Mouse (Mus musculus): Measurements from ENCODE around the gene Ebf1. TPM values are rescaled to one million over a fixed set of nuclear protein-coding genes. Genes with fewer than 3 reads are reported as not detected.

The Ebf1 gene
- polyA plus RNA-seq, 1 experiment from 2014 or later: 8.8 TPM

DNA sequence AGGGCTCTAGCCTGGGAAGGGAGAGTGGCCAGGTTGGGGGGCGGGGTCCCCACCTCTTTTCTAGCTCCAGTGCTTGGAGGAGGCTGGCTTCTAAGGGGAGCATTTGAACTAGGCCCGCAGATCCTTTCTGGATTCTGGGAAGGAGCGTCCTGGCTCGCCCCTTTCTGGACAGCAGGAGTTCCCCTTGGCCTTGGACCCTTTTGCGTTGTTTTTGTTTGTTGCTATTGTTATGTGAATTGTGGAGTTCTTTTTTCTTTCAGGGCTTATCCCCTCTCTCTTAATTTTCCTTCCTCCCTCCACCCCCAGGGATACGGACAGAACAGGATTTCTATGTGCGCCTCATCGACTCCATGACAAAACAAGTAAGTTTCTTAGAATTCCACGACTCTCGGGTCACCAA is 4.5 kb downstream of the Ebf1 start:
- DNase-seq (ENCODE audit: low spot score): no peak
- TF ChIP-seq EP300 (IDR thresholded peaks at IDR 0.05) (no peak), CTCF (IDR thresholded peaks at IDR 0.05) (no peak)
- ATAC-seq: no peak
- H3K36me3 ChIP-seq (ENCODE audit: insufficient read depth, low read length): no peaks in the 10 kb centered on the region
- WGBS: 56% methylated on average over 10 of the region's 10 CpGs
- no peaks in the 10 kb centered on the region for H3K4me1 ChIP-seq (ENCODE audit: insufficient read depth, low read depth, low read length)
- H3K4me3 ChIP-seq (ENCODE audit: low read depth, low read length): no peak overlapping the region
- H3K9me3 ChIP-seq (ENCODE audit: low read length): no peaks in the 10 kb centered on the region
- H3K27ac ChIP-seq (ENCODE audit: low read length): no peak overlapping the region
- no peak overlapping the region for H3K9ac ChIP-seq (replicated peaks; ENCODE audit: low read depth)
- H3K27me3 ChIP-seq (replicated peaks; ENCODE audit: insufficient read depth, low read length): peaks cover 34% of the 10 kb centered on the region
- H3K4me2 ChIP-seq (replicated peaks; ENCODE audit: low read depth, low read length): no peak overlapping the region

DNA sequence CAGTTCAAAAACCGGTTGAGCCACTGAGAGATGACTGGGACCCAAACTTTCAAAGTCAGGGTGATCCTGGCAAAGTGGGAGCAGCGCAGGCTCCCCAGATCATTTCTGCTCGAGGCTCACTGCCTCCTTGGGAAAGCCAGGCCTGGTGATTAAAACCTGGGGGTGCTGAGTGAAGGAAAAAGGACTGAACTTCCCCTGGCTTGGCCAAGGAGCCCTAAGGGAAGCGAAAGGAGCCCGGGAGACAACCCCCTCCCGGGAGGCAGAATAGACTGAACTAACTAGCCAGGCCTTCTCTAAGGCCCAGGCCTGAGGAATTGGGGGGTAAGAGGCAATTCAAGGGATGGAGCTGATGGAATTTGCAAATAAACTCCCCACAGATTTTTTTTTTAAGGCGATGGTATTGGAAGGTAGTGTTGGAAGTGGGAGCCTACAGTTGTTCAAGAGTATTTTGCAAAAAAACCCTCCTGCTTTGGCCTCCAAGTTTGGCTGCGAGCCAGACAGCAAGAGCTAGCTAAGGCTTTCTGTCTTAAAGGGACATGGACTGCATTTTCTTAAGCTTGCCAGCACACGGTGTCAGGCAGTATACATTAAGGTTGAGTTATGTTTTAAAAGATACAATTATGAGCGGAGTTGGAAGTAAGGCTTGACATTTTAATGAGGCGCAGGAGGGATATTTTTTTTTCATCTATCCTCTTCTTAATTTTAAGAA is 5.1 kb downstream of the Ebf1 start:
- no peak overlapping the region for H3K4me3 ChIP-seq (ENCODE audit: low read depth, low read length)
- no peaks in the 10 kb centered on the region for H3K36me3 ChIP-seq (ENCODE audit: insufficient read depth, low read length)
- no peak for DNase-seq (ENCODE audit: low spot score)
- no peak overlapping the region for H3K27ac ChIP-seq (ENCODE audit: low read length)
- WGBS: 36% methylated on average over 11 of the region's 11 CpGs
- peaks cover 34% of the 10 kb centered on the region for H3K27me3 ChIP-seq (replicated peaks; ENCODE audit: insufficient read depth, low read length)
- no peak for ATAC-seq
- H3K9me3 ChIP-seq (ENCODE audit: low read length): no peaks in the 10 kb centered on the region
- H3K4me1 ChIP-seq (ENCODE audit: insufficient read depth, low read depth, low read length): no peaks in the 10 kb centered on the region
- TF ChIP-seq EP300 (IDR thresholded peaks at IDR 0.05) (no peak), CTCF (IDR thresholded peaks at IDR 0.05) (no peak)
- H3K9ac ChIP-seq (replicated peaks; ENCODE audit: low read depth): no peak overlapping the region
- no peak overlapping the region for H3K4me2 ChIP-seq (replicated peaks; ENCODE audit: low read depth, low read length)

DNA sequence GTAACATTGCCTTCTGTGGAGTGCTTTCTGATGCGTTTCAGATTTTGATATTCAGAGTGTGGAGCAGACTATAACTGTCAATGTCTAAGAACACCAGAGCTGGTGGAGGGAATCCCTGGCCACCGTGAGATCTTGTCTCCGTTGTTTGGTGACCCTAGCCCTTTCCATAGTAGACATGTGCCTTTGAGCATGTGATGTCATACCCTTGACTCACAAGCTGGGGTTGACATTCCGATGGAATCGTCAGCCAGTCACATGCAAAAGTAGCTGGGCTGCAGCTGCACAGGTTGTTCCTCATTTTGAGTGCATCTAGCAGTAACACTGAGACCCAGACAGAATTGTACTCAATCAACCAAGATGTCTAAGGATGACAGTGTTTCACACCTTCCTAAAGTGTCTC is 7.4 kb downstream of the Ebf1 start:
- no peak for ATAC-seq
- Histone ChIP-seq H3K9ac (replicated peaks; ENCODE audit: low read depth) (no peak overlapping the region), H3K4me2 (replicated peaks; ENCODE audit: low read depth, low read length) (no peak overlapping the region), H3K27ac (ENCODE audit: low read length) (no peak overlapping the region), H3K4me1 (ENCODE audit: insufficient read depth, low read depth, low read length) (no peaks in the 10 kb centered on the region), H3K9me3 (ENCODE audit: low read length) (no peaks in the 10 kb centered on the region), H3K27me3 (replicated peaks; ENCODE audit: insufficient read depth, low read length) (peaks cover 26% of the 10 kb centered on the region), H3K36me3 (ENCODE audit: insufficient read depth, low read length) (no peaks in the 10 kb centered on the region), H3K4me3 (ENCODE audit: low read depth, low read length) (no peak overlapping the region)
- no peak for DNase-seq (ENCODE audit: low spot score)
- 45% methylated on average over 5 of the region's 5 CpGs for WGBS
- TF ChIP-seq CTCF (IDR thresholded peaks at IDR 0.05) (no peak), EP300 (IDR thresholded peaks at IDR 0.05) (no peak)

DNA sequence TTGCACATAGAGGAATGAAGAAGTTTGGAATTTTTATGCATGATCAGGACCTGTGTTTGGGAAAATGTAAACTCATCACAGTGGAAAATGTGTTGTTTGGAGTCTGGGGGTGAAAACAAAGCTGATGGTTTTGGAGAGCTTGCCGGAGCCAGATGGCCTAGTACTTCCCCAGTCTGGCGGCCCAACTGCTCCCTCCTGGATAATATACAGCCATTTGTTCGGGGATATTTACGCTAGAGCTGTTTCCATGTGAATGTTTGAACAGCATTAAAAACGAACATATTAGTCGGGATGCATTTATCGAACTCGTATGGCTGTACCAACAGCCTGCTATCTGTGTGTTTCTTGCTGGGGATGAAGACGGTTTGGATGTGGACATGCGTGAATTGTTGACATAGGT is 8.9 kb downstream of the Ebf1 start:
- no peaks in the 10 kb centered on the region for H3K4me1 ChIP-seq (ENCODE audit: insufficient read depth, low read depth, low read length)
- no peaks in the 10 kb centered on the region for H3K36me3 ChIP-seq (ENCODE audit: insufficient read depth, low read length)
- TF ChIP-seq EP300 (IDR thresholded peaks at IDR 0.05): no peak
- no peak for TF ChIP-seq CTCF (IDR thresholded peaks at IDR 0.05)
- H3K9me3 ChIP-seq (ENCODE audit: low read length): no peaks in the 10 kb centered on the region
- ATAC-seq (no peak), DNase-seq (ENCODE audit: low spot score) (no peak)
- no peak overlapping the region for H3K4me3 ChIP-seq (ENCODE audit: low read depth, low read length)
- H3K4me2 ChIP-seq (replicated peaks; ENCODE audit: low read depth, low read length): no peak overlapping the region
- WGBS: 79% methylated on average over 10 of the region's 10 CpGs
- peaks cover 12% of the 10 kb centered on the region for H3K27me3 ChIP-seq (replicated peaks; ENCODE audit: insufficient read depth, low read length)
- no peak overlapping the region for H3K27ac ChIP-seq (ENCODE audit: low read length)
- H3K9ac ChIP-seq (replicated peaks; ENCODE audit: low read depth): no peak overlapping the region

DNA sequence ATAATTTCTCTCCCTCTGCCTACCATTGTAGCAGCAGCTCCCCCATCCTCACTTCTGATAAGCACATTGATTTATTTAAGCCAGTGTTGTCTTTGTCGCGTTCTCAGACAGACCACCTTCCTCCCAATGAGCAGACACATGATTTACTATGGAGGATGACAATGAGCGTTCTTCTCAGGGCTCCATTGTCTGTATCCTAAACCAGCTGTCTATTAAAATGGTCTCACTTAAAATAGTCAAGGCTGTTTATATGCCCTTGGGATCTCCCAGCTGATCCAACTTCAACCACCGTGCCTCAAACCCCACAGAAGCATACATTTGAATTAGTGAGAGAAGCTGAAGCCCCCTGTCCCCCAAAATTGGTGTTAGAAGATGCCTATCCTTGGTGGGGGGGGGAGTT is 11.3 kb downstream of the Ebf1 start:
- no peak for TF ChIP-seq EP300 (IDR thresholded peaks at IDR 0.05)
- no peak for TF ChIP-seq CTCF (IDR thresholded peaks at IDR 0.05)

DNA sequence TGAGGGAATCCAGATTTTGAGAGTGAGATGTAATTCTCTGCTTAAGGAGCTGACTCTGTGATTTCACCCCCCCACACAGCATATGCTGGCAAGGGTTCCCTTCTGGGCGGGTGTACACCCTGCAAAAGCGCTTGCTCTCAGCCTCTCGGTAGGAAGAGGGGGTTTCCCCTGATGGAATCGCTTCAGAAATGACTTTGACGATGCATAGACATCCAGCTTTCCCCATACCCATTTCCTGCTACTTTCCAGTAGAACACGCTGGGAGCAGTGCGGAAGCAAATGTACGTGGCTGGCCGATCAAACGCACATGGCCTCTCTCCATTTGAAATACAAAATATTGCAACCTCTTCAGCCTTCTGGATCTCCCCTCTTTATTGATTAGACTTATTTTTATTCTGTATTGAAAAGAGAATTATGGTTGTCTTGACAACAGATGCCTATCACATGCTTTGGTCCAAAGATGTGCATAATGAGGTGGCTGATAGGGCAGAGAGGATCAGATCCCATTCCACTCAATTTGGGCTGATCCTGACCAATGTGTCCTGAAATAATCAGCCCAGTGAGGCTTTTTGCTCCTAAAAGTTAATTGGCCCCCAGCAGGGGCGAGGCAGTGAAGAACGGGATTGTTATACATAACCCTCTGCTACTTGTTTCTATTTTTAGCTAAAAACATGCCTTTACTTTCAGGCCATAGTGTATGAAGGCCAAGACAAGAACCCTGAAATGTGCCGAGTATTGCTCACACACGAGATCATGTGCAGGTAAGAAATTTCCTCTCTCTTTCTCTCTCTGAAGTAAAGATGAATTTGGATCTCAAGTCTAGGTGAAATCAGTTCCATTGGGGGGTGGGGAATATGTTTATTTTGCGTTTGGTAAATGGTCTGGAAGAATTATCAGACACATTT is 15.2 kb downstream of the Ebf1 start:
- Histone ChIP-seq H3K9me3 (ENCODE audit: low read length) (no peaks in the 10 kb centered on the region), H3K27me3 (replicated peaks; ENCODE audit: insufficient read depth, low read length) (no peaks in the 10 kb centered on the region), H3K27ac (ENCODE audit: low read length) (no peak overlapping the region), H3K4me3 (ENCODE audit: low read depth, low read length) (no peak overlapping the region), H3K4me2 (replicated peaks; ENCODE audit: low read depth, low read length) (no peak overlapping the region), H3K4me1 (ENCODE audit: insufficient read depth, low read depth, low read length) (no peaks in the 10 kb centered on the region), H3K36me3 (ENCODE audit: insufficient read depth, low read length) (no peaks in the 10 kb centered on the region), H3K9ac (replicated peaks; ENCODE audit: low read depth) (no peak overlapping the region)
- TF ChIP-seq EP300 (IDR thresholded peaks at IDR 0.05): no peak
- no peak for TF ChIP-seq CTCF (IDR thresholded peaks at IDR 0.05)
- ATAC-seq (no peak), DNase-seq (ENCODE audit: low spot score) (no peak)
- 71% methylated on average over 15 of the region's 15 CpGs for WGBS

More for the DNA sequence above, 11.3 kb downstream of the Ebf1 start:
- H3K9ac ChIP-seq (replicated peaks; ENCODE audit: low read depth): no peak overlapping the region
- no peaks in the 10 kb centered on the region for H3K9me3 ChIP-seq (ENCODE audit: low read length)
- no peak overlapping the region for H3K4me2 ChIP-seq (replicated peaks; ENCODE audit: low read depth, low read length)
- no peaks in the 10 kb centered on the region for H3K4me1 ChIP-seq (ENCODE audit: insufficient read depth, low read depth, low read length)
- no peaks in the 10 kb centered on the region; the same call in 1 of the 2 replicates for H3K27me3 ChIP-seq (replicated peaks; ENCODE audit: insufficient read depth, low read length)
- 38% methylated on average over 4 of the region's 4 CpGs for WGBS
- no peaks in the 10 kb centered on the region for H3K36me3 ChIP-seq (ENCODE audit: insufficient read depth, low read length)
- no peak for DNase-seq (ENCODE audit: low spot score)
- H3K27ac ChIP-seq (ENCODE audit: low read length): no peak overlapping the region
- ATAC-seq: no peak
- no peak overlapping the region for H3K4me3 ChIP-seq (ENCODE audit: low read depth, low read length)
